Mouse (Mus musculus): ENCODE data around the gene Mybphl.

The Mybphl gene

GRCm38 (mm10) chr3:108372274-108372673 is 7.6 kb downstream of the Mybphl start:
- DNase-seq (ENCODE audit: extremely low spot score, low spot score): no peak

- DNase-seq (ENCODE audit: extremely low spot score, low spot score): no peak
Observed at GRCm38 (mm10) chr3:108372691-108373090, 8.0 kb downstream of the Mybphl start.

DNA sequence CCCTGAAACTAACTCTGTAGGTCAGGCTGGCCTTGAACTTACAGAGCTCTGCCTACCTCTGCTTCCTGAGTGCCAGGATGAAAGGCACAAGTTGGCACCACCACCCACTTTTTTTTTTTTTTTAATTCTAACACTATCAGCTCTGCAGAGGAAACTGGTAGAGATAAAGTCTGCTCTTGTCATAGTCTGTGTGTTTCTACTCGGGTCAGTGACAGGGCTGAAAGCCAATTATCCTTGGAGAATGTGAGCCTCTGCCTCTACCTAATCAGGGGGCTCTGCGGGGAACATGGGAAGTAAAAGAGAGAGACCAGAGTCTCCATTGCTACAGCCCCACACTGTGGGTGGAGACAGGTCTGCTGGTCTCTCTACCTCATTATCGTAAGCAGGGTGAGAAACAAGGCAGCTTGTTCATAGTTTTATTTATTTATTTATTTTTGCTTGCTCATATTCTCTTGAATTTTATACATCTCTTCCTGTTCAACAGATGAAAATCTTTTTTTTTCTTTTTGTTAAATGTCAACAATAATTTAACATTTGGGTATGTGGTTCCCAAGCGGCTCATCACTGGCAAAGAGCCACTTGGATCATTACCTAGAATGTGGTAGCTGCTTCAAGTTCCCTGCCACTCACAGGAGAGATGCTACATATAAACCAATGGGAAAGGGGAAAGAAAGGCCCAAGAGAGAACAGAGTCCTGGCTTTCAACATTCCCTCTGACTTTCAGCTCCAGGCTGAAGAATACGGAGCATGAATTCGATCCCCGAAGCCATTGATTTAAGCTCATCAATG is 14.4 kb downstream of the Mybphl start:
- DNase-seq (ENCODE audit: extremely low spot score, low spot score): no peak

GRCm38 (mm10) chr3:108380695-108381094 is 16.0 kb downstream of the Mybphl start:
- DNase-seq (ENCODE audit: extremely low spot score, low spot score): no peak

GRCm38 (mm10) chr3:108381945-108382875 is 17.5 kb downstream of the Mybphl start:
- DNase-seq (ENCODE audit: extremely low spot score, low spot score): no peak

GRCm38 (mm10) chr3:108383485-108384354 is 19.0 kb downstream of the Mybphl start, which contains the start of gene Psrc1:
TSS of gene Psrc1 (plus strand) at chr3:108383839.
- peak; percentile 92 for DNase-seq (ENCODE audit: extremely low spot score, low spot score)

DNA sequence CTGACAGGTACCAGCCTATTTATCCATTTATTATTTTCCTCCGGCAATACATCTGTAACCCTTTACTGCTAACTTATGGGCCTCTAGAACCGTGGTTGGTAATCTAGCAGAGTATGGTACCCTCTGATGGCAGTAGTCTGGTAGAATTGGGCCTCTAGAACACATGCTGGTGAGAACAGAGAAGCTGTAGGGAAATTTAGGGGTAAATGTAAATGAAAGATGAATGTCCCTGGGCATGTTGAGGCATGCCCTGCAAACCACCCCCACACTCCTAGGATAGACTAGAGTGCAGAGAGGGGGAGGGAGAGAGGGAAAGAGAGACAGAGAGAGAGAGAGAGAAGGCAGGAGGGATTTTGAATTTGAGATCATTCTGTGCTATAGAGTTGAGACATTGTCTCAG is 19.7 kb downstream of the Mybphl start:
- no peak for DNase-seq (ENCODE audit: extremely low spot score, low spot score)

DNA sequence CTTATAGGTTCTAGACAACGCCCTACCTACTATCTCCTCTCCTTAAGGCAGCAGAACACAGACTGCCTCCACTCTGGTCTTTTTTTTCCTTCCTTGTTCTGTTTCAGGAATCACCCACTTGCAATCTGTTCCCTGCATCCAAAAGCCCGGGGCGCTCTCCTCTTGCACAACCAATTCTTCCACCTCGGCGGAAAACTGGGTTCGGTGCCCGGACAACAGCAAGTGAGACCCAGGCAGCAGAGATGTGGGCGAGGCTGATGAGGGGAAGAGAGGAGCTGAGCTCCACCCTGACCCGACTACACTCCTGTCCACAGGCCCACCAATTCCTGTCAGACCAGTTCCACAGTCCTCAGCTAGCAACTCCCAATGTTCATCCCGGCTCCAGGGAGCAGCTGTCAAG is 21.5 kb downstream of the Mybphl start:
- DNase-seq (ENCODE audit: extremely low spot score, low spot score): no peak

DNA sequence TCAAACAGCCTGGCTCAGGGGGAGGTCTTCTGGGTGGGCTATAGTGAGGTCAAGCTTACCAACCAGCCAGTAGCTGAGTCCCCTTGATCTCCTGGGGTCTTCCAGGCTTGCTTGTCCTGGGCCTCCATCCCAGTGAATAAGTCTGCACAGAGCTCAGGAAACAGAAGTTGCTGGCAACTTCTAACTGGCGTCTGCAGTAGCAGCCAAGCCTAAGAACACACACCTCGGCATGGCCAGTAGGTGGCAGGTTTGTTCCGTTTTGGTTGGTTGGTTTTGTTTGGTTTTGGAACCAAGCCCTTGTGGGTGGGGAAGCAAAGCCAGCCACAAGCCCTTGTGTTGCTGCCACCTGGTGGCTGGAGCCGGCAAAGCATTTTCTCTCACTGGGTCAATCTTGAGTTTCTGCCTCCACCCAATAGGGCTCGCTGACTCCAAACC is 24.4 kb downstream of the Mybphl start:
- DNase-seq (ENCODE audit: extremely low spot score, low spot score): peak; percentile 98

GRCm38 (mm10) chr3:108392299-108392698 is 27.6 kb downstream of the Mybphl start:
- DNase-seq (ENCODE audit: extremely low spot score, low spot score): no peak

- no peak for DNase-seq (ENCODE audit: extremely low spot score, low spot score)
Observed at GRCm38 (mm10) chr3:108392793-108393192, 28.1 kb downstream of the Mybphl start.

- DNase-seq (ENCODE audit: extremely low spot score, low spot score): no peak
Observed at GRCm38 (mm10) chr3:108398281-108398680, 33.6 kb downstream of the Mybphl start.

- no peak for DNase-seq (ENCODE audit: extremely low spot score, low spot score)
Observed at GRCm38 (mm10) chr3:108400442-108400841, 35.7 kb downstream of the Mybphl start.

DNA sequence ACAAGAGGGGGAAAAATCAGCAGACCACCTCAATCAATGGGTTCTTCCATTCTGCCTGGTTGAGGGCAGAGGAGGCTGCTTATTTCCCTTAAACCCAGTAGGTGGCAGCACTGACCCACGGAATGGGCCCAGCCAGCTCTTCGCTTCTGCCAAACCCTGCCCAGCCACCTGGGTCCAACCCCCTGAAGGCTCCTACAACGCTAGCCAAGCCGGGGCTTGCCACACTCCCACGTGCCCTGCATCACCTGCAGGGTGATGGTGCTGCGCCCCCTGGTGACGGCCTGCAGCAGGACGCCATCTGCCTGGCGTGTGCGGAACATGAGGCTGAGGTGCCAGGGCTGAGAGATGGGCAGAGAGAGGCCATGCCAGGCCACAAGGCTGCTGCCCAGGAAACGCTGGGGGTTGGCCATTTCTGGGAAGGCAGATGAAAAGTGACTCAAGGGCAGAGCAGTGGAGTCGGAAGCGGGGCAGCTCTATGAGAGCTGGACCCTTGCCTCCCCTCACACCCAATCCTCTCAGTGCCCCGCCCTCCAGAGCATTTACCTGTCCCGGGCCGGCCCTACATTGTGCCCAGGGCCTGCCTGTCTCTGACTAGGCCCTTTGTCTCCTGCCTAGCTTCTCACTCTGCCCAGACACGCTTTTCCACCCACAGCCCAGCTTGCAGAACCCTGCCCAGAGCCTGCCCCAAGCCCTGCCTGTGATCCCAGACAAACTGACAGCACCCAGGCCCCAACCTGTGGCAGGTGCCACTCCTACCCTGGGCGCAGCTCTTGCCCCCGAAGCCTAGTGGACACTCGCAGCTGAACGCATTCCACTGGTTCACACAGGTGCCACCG is 37.2 kb downstream of the Mybphl start:
- peak; percentile 78 for DNase-seq (ENCODE audit: extremely low spot score, low spot score)

DNA sequence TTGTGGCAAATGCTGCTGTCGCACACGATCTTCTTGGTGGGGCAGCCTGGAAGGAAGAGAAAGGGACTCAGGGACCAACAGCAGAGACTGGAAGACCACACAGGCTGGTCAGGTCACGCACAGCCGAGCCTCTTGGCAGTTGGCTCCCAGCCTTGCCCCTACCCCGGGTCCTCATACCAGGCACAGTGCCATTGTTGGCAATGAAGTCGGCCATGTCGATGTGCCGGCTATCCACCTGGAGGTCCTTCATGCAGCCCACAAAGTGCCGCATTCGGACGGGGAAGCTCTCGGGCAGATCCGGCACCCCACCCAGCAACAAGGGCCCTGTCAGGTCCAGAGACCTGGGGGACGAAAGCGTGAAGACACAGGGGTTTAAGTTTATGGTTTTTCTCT is 37.8 kb downstream of the Mybphl start:
- DNase-seq (ENCODE audit: extremely low spot score, low spot score): no peak

- DNase-seq (ENCODE audit: extremely low spot score, low spot score): no peak
Observed at GRCm38 (mm10) chr3:108405536-108406305, 41.0 kb downstream of the Mybphl start.

GRCm38 (mm10) chr3:108406306-108406885 is 41.7 kb downstream of the Mybphl start:
- DNase-seq (ENCODE audit: extremely low spot score, low spot score): no peak

DNA sequence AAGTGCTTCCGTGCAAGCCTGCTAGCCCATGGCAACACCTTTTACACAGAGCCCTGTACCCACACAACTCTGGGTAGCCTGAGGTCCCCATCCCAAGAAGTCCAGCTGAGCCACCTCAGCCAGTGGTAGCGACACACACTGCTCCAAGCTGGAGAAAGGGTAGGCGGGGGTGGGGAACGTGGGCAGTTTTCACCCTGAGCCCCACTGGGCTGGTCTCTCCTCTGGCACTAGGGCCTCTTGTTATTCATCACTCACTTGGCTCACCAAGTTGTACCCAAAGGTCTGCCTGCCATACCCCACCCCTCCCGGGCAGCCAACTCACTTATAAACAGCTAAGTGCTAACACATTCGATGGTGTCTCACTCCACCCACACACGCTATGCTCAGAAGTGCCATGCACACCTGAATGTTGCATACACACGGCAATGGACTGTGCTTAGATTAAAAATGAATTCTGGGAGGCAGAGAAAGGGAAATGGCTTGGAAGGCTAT is 43.9 kb downstream of the Mybphl start:
- no peak for DNase-seq (ENCODE audit: extremely low spot score, low spot score)

Data from neural tube, embryonic 10.5 days (tissue).